Mouse (Mus musculus): ENCODE measurements around the gene Arhgef6. TPM values are rescaled to one million over a fixed set of nuclear protein-coding genes. Genes with fewer than 3 reads are reported as not detected.

The Arhgef6 gene
- total RNA-seq (2021): 10 to 100 TPM; 78.0 to 82.2 TPM

DNA sequence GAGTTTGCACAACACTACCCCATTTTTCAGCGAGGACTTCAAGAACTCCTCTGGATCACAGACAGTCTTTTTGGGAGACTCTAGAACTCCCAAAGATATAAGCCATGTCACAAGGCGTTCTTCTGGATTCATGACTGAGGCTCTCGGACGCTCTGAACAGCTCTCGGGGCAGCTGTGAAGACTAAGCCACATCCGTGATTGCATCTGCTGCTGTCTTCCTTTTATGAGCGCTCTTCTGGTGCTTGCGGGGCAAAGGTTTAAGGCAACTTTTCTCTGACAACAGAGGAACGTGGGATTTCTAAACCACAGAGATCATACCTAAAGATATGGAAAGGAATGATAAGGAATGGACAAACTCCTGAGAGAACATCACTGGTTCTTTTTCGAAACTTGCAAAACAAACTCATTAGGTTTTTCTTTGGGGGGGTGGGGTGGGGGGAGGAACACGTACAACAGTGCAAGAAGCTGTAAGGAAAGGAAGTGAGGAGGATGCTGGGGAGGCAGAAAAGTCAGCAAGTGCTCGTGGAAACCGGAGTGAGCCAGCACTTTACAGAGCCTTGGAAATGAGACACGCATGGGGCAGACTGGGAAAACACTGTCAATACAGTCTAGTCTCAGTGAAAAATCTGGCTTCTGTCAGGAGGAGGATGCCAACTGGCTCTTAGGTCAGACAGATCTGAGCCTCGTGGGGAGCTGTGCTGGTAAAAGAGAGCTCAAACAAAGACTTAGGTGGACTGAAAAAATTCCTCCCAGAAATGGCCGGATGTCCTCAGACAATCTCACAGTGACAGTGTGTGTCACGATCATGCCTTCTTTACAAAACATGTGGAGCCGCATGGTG lies at the start of gene Arhgef6:
Gene Arhgef6, minus strand, starts transcription at position 359 of the 841 bp plus-strand sequence.
- DNase-seq: peak; percentile 10

DNA sequence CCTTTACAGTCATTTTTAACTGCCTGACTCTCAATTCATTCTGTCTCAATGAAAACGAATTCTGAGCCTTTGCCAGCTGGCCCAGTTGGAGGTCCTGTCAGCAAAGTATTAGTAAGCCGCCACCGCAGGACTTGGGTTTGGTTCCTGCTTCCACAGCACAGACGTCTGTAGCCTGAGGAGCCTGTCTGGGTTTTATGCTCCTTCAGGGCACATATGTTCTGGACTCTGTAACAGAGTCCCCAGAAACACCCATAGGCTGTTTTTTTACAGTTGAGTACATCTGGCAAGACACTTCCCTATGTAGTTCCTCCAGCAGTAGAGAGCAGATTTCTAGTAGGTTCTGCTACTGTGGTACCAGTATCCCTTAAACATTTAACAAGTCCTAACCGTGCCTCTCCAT lies 42.4 kb upstream of the Arhgef6 start:
- no peak for DNase-seq

DNA sequence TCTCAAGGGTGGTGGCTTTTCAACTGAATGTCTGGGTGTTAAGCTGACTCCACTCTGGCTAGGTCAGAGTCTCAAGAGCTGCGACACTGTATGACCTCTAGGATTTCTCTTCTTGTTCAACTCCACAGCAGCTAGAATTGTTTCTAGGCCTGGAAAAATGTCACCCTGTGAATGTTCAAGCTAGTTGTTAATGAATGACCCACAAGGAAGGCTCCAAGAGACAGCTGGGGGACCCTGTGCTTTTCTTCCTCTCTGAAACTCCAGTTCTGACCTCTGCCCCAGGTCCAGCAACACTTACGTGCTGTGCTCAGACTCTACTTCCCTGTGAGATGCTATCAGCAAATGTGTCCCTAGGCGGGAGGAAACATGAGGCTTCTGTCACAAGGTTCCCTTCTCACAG lies 40.0 kb upstream of the Arhgef6 start:
- no peak for DNase-seq

GRCm38 (mm10) chrX:57377096-57377495 lies 38.6 kb upstream of the Arhgef6 start:
- DNase-seq: no peak

GRCm38 (mm10) chrX:57374029-57374428 lies 35.5 kb upstream of the Arhgef6 start:
- DNase-seq: no peak

- no peak for DNase-seq
Observed at GRCm38 (mm10) chrX:57373543-57373942, 35.0 kb upstream of the Arhgef6 start.

- DNase-seq: no peak
Observed at GRCm38 (mm10) chrX:57372965-57373364, 34.4 kb upstream of the Arhgef6 start.

DNA sequence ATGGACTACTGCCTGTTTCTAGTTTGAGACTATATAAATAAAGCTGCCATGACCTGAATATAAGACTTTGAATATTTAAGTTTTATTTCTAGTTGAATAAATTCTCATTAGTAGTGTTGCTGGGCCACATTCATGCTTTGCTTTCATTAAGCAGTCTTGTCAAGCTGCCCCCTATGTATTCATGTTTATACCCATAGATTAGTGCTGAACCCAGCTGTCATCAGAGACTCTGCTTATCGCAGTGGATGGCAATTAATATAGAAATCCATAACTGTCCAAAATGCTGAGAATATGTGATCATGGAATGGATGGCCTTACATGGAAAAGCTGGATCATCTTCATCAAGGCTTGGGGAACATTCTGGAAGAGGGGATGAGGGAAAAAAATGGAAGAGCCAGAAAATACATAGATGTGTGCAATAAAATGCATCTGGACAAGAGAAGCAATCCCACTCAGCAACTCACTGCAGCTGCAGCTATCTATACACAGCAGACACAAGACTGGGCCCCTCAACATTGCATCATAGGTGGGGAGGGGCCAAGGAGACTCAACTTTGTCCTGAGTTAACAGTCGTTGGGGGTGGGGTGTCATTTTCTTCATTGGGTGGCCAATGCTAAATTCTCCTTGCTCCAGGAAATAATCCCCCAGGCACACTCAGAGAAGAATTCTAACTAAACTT lies 26.5 kb upstream of the Arhgef6 start:
- no peak for DNase-seq

DNA sequence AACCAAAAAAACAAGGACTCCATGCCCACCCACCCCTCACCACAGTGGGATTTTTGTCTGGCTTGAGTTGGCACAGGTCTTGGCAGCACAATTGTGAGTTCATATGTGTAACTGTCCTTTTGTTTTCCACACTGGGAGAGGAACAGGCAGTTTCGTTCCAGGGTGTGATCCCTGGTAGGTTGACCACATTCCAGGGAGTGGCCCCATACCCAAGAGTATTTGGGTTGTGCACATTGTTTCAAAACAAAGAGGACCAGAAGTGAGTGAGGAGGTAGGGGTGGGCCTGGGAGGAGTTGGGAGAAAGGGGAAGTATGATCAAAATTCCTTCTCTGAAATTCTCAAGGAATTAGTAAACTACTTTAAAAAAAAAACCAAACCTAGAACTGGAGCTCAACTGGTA lies 20.8 kb upstream of the Arhgef6 start:
- no peak for DNase-seq

- DNase-seq: peak; percentile 6
Observed at GRCm38 (mm10) chrX:57339220-57339619, 691 bp upstream of the Arhgef6 start.

GRCm38 (mm10) chrX:57337582-57337981 lies 947 bp downstream of the Arhgef6 start:
- DNase-seq: no peak

GRCm38 (mm10) chrX:57336958-57337357 lies 1.6 kb downstream of the Arhgef6 start:
- no peak for DNase-seq

DNA sequence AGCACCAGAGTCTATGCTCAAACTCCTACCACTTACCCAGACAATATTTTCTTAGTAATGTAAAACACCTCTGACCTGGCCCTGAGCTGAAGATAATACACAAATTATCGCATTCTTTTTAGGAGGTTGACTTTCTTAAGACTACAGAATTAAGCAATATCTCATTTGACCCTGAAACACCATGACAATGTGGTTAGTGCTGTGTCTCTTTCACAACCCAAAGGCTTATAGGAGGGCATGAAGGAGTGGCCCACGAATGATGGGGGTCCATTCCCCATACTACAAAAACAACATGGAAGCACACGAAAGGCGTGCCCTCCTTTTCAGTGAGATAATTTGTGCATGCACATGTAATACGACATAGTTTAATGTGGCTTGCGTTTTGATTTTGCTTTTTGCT lies 3.2 kb downstream of the Arhgef6 start:
- DNase-seq: no peak

DNA sequence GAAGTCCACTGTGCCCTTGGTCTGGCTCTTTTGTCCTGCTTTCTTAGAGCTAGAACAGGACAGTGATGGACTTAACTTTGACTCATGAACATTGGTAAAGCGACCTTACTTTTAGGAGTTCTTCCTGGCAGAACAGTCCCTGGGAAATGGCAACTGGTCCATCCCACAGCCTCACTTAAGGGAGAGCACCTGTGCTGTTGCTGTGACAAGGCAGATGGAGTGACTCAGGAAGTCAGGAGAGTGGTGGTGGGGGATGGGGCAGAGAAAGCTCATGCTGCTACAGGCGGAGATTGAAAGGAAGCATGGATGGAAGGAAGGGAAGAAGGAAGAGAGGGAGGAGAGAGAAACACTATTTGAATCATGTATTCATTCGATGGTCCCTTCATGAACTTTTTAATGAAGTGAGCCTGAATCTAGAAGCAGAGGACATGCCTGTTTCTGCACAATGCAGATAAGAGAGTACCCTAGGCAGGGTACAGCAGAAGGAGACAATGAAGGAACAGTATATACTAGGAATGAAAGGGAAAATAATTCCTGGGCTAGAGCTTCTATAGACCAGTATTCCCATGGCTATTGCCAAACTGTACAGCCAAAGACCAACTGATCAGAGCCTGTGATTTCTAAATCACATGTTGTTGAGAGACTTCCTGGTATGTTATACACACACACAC lies 10.7 kb downstream of the Arhgef6 start:
- DNase-seq: no peak

GRCm38 (mm10) chrX:57326487-57327221 lies 11.9 kb downstream of the Arhgef6 start:
- peak; percentile 60 for DNase-seq

GRCm38 (mm10) chrX:57325861-57326461 lies 12.6 kb downstream of the Arhgef6 start:
- peak; percentile 58 for DNase-seq

GRCm38 (mm10) chrX:57324891-57325290 lies 13.6 kb downstream of the Arhgef6 start:
- peak; percentile 45 for DNase-seq

GRCm38 (mm10) chrX:57312066-57312465 lies 26.5 kb downstream of the Arhgef6 start:
- DNase-seq: no peak

- DNase-seq: no peak
Observed at GRCm38 (mm10) chrX:57309993-57310392, 28.5 kb downstream of the Arhgef6 start.

DNA sequence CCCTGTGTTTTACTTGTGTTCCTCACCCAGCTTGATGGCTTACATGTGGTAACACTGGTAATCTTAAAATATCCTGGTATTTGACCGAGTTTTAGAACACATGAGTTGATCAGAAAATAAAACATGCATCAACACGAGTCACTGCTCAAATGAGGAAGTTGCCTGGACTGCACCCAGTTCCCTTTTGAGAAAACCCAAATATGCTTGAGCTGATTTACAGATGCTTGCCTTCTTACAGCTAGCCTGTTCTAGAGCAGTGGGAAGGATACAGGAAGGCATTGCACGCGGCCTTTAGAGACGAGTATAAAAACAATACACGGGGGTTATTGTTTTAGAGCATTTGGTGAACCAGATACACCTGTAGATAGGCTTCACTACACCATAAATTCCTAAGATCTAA lies 31.8 kb downstream of the Arhgef6 start:
- DNase-seq: no peak

GRCm38 (mm10) chrX:57304784-57305287 lies 33.7 kb downstream of the Arhgef6 start:
- DNase-seq: no peak
